Mouse (Mus musculus) lung, adult 2 months (tissue): ENCODE measurements around the gene Trp53. TPM values are rescaled to one million over a fixed set of nuclear protein-coding genes. Genes with fewer than 3 reads are reported as not detected.
"Not testable (repeated sequence)": the region's sequence is repeated elsewhere in the genome, so short reads cannot be mapped to it uniquely, and the experiment has no call there.

ENCODE experiments used
- DNase-seq: peaks from one replicate; pipeline ENCODE4 v3.0.0; 2022
- H3K4me1 ChIP-seq: fragments of 200-500 bp; 2 replicates; pipeline ENCODE4 v1.6.1; 2011; ENCODE audit warnings: low read length; ENCODE audit not compliant: control insufficient read depth, insufficient read depth
- H3K4me3 ChIP-seq: fragments of 200-500 bp; replicated peaks from 2 replicates; pipeline ENCODE3; 2011; ENCODE audit warnings: low read depth, mild to moderate bottlenecking, control low read depth, low read length; ENCODE audit errors: extremely low read depth
- CTCF ChIP-seq: fragments of 200-500 bp; IDR thresholded peaks from 2 replicates; pipeline ENCODE4 v1.5.1; 2011; ENCODE audit warnings: mild to moderate bottlenecking, low read length, control low read depth; ENCODE audit not compliant: insufficient read depth
- POLR2A ChIP-seq: fragments of 200-500 bp; IDR thresholded peaks from 2 replicates; pipeline ENCODE4 v1.6.1; 2011; ENCODE audit warnings: low read depth, mild to moderate bottlenecking, control low read depth, low read length, borderline replicate concordance; ENCODE audit errors: extremely low read depth
- WGBS: fragments of 180-500 bp; shearing (Covaris S2); methylation state at CpG from one replicate; pipeline ENCODE4 v1.1.7; 2018; 5-methylcytosine and 5-hydroxymethylcytosine counted together
- polyA plus RNA-seq: library from polyadenylated mRNA; depleted of rRNA; stranded (reverse); fragments of >200 nt; gene quantifications from 2 replicates; pipeline ENCODE4 v1.2.3, GENCODE M21; 2012

The Trp53 gene
- polyA plus RNA-seq, 1 experiment = 75.0 TPM

DNA sequence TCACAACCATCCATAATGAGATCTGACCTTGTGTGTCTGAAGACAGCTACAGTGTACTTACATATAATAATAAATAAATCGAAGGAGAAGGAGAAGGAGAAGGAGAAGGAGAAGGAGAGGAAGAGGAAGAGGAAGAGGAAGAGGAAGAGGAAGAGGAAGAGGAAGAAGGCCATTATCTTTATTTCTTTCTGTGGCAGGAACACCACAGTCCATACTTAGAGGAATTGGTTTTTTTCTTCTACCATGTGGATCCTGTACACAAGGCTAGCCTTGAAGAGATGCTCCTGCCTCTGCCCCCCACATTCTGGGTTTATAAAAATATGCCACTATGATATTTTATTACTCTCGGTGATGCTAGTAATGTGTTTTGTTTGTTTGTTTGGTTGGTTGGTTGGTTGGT is 26.7 kb downstream of the Trp53 start:
- WGBS = 75% methylated on average over 2 of the region's 2 CpGs

GRCm38 (mm10) chr11:69608525-69608924 is 28.4 kb downstream of the Trp53 start:
- Histone ChIP-seq H3K4me1 (no peaks in the 10 kb centered on the region; the same call in 1 of the 2 replicates), H3K4me3 (no peak overlapping the region)
- no peak for TF ChIP-seq CTCF
- TF ChIP-seq POLR2A = no peak
- no peak for DNase-seq
- WGBS = 82% methylated on average over 3 of the region's 3 CpGs

More for the DNA sequence above, 26.7 kb downstream of the Trp53 start:
- Histone ChIP-seq H3K4me1 (no peaks in the 10 kb centered on the region; the same call in 1 of the 2 replicates), H3K4me3 (no peak overlapping the region)
- TF ChIP-seq POLR2A (no peak), CTCF (no peak)
- DNase-seq = no peak

DNA sequence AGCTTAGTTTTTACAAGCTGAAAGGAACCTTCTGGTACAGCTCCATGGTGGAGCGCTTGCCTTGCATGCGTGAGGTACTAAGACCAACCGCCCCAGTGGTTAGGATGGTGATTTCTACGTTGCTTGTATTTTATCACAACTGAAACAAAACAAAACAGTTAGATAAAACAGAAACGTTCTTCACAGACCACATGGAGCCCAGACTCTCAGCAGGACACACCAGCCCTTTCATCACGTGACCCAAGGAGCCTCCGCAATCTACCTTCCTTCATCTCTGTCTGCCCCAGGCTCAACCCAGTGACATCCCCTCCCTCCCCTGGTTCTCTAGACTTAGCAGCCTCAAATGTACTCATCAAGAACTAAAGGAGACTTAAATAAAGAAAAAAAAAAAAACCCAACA is 29.3 kb downstream of the Trp53 start:
- WGBS = 65% methylated on average over 7 of the region's 7 CpGs
- Histone ChIP-seq H3K4me3 (no peak overlapping the region), H3K4me1 (no peaks in the 10 kb centered on the region; the same call in 1 of the 2 replicates)
- DNase-seq = no peak
- TF ChIP-seq CTCF = no peak
- TF ChIP-seq POLR2A = no peak

DNA sequence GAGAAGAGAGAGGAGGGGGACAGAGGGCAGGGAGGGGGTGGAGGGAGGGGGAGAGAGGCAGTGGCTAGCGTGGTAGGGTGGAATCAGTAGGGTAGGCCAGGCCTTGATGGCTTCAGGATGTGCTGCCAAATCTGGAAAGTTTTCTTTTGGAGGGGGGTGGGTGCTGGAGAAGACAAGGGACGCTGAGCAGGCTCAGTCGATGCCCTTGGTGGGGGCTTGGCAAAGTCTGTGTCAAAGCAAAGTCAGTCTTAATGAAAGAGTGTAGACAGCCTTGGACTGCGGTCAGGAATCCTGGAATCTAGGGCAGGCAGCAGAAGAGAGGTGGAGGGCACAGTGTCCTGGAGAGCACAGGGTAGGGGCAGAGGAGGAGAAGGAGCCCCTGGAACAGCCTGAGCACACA is 30.7 kb downstream of the Trp53 start:
- no peak overlapping the region for H3K4me3 ChIP-seq
- TF ChIP-seq CTCF = no peak
- no peak for TF ChIP-seq POLR2A
- no peak for DNase-seq
- 52% methylated on average over 4 of the region's 4 CpGs for WGBS
- H3K4me1 ChIP-seq = no peaks in the 10 kb centered on the region

GRCm38 (mm10) chr11:69613553-69614256 is 33.5 kb downstream of the Trp53 start:
- WGBS = 9% methylated on average over 19 of the region's 19 CpGs
- H3K4me3 ChIP-seq = no peak overlapping the region
- DNase-seq = peak; percentile 83
- no peak for TF ChIP-seq POLR2A
- TF ChIP-seq CTCF = peak; percentile 85
- no peaks in the 10 kb centered on the region for H3K4me1 ChIP-seq

GRCm38 (mm10) chr11:69614257-69614588 is 34.1 kb downstream of the Trp53 start:
- H3K4me3 ChIP-seq, H3K4me1 ChIP-seq, DNase-seq: not testable (repeated sequence)
- WGBS = 42% methylated on average over 11 of the region's 11 CpGs

- WGBS = 49% methylated on average over 10 of the region's 10 CpGs
- no peak for TF ChIP-seq CTCF
- no peak for TF ChIP-seq POLR2A
Observed at GRCm38 (mm10) chr11:69616781-69617180, 36.6 kb downstream of the Trp53 start.

DNA sequence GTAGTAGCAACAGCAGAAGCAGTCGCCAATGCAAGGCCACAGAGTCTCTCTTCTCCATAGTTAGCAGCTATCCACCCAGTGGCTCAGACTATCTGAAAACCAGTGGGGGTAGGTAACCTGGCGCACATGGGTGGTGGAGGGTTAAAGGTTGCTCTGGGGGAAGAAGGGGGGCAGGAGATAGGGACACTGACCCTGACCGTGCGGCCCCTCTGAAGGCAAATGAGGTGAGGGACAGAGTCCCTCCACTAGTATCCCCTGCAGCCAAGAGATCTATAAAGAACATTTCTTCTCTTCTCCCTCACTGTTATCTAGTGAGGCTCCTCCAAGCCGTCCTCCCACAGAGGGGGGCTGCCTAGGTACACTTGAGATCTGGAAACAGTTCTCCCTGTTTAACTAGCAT is 37.6 kb downstream of the Trp53 start, which contains the start of gene Shbg:
Gene Shbg (minus strand): TSS at position 101 of the 400 bp plus-strand sequence.
- Histone ChIP-seq H3K4me1 (no peaks in the 10 kb centered on the region; the same call in 1 of the 2 replicates), H3K4me3 (no peak within 1 kb of the TSS)
- TF ChIP-seq CTCF = no peak
- TF ChIP-seq POLR2A = no peak
- no peak for DNase-seq
- WGBS = 65% methylated on average over 5 of the region's 5 CpGs

More at GRCm38 (mm10) chr11:69616781-69617180, 36.6 kb downstream of the Trp53 start:
- H3K4me3 ChIP-seq = no peak overlapping the region
- no peaks in the 10 kb centered on the region; the same call in 1 of the 2 replicates for H3K4me1 ChIP-seq
- no peak for DNase-seq

- DNase-seq = no peak
- no peak overlapping the region for H3K4me3 ChIP-seq
- TF ChIP-seq POLR2A (no peak), CTCF (no peak)
- H3K4me1 ChIP-seq = no peaks in the 10 kb centered on the region; the same call in 1 of the 2 replicates
- 67% methylated on average over 7 of the region's 7 CpGs for WGBS
Observed at GRCm38 (mm10) chr11:69620394-69621081, 40.4 kb downstream of the Trp53 start.
